Mouse (Mus musculus) G1E (cell line): Measurements from ENCODE around the gene Mkrn2.

Source experiments
- CTCF ChIP-seq: IDR thresholded peaks from 2 replicates; pipeline ENCODE4 v1.5.1; 2012; ENCODE audit warnings: low read depth, low read length, inconsistent platforms, mixed read lengths
- POLR2AphosphoS5 ChIP-seq: IDR thresholded peaks from 2 replicates; pipeline ENCODE4 v1.6.1; 2012; ENCODE audit warnings: low read depth, low read length, inconsistent platforms; ENCODE audit not compliant: insufficient replicate concordance

GRCm38 (mm10) chr6:115583430-115584125 lies 18.1 kb upstream of the Mkrn2 start:
- TF ChIP-seq CTCF (no peak), POLR2AphosphoS5 (no peak)
